Comparison of ENCODE assay signal across 10 mouse cellular contexts in genomic region chr4:45771619-45772018, GRCm38 (mm10). TPM values are rescaled to one million over a fixed set of nuclear protein-coding genes. Genes with fewer than 3 reads are reported as not detected.
DNase-seq lines count a peak whose midpoint lies in the region; ATAC-seq and TF ChIP-seq lines count a peak whose summit lies in the region.
"Had no signal": no experiment of that assay in that cellular context is flagged by ENCODE, and none has a peak within 500 bp of the region (broad histone marks: within the 10 kb centered on the region; RNA-seq: fewer than 3 reads in every experiment).

No protein-coding gene starts in this region.

- H3K4me1 ChIP-seq in midbrain, embryonic 14.5 days (ENCODE audit: control insufficient read depth, insufficient read depth, low read length) = peaks cover 45% of the 10 kb centered on the region

- H3K36me3 ChIP-seq in midbrain, embryonic 14.5 days (ENCODE audit: control insufficient read depth, insufficient read depth, low read length) = no peaks in the 10 kb centered on the region
- H3K36me3 ChIP-seq: G1E had no signal

- TF ChIP-seq CTCF in layer of hippocampus, adult 2 months (conservative IDR thresholded peaks at IDR 0.05) = peak; percentile 82

- WGBS in midbrain, embryonic 14.5 days = 4% methylated on average over 5 of the region's 5 CpGs

- peak; percentile 35; the same call in 1 of the 2 replicates for ATAC-seq in granulocyte monocyte progenitor cell, adult 5-6 weeks (replicated peaks; ENCODE audit: poor library complexity, severe bottlenecking)
- ATAC-seq in midbrain, embryonic 14.5 days (ENCODE audit: low FRiP score, low TSS enrichment) = peak; percentile 68; the same call in 1 of the 2 replicates

- peak; percentile 30 for DNase-seq in gastrocnemius, postnatal 14 days
- no peak for DNase-seq in gastrocnemius, adult 18-20 months (ENCODE audit: low spot score)
- DNase-seq in Muller cell, postnatal 12 days (ENCODE audit: inconsistent ontology term) = peak; percentile 63
- peak; percentile 79 to 82 for DNase-seq in cerebellum, postnatal 10 days
- peak; percentile 34 to 57 for DNase-seq in layer of hippocampus, adult 2 months (ENCODE audit: low spot score in 2 of 2)
- DNase-seq in midbrain, embryonic 14.5 days = peak; percentile 93
- DNase-seq in testis, postnatal 14 days (ENCODE audit: low spot score) = peak; percentile 32

- H3K9ac ChIP-seq in midbrain, embryonic 14.5 days (replicated peaks; ENCODE audit: low read length) = peak overlapping the region; percentile 10; the same call in 1 of the 2 replicates

- H3K9me3 ChIP-seq in midbrain, embryonic 14.5 days (ENCODE audit: control insufficient read depth, low read length) = no peaks in the 10 kb centered on the region
- H3K9me3 ChIP-seq: G1E had no signal

- H3K4me2 ChIP-seq in midbrain, embryonic 14.5 days (ENCODE audit: low read length) = no peak overlapping the region; the same call in 1 of the 2 replicates

- H3K27me3 ChIP-seq in midbrain, embryonic 14.5 days (ENCODE audit: control insufficient read depth, insufficient read depth, low read length) = peaks cover 15% of the 10 kb centered on the region; the same call in 1 of the 2 replicates

- intact Hi-C loops in gastrocnemius, postnatal 14 days (cut with DNase I; ENCODE audit: low total_unique reads) = no loop called here

- H3K4me3 ChIP-seq in layer of hippocampus, adult 2 months = no peak overlapping the region
- no peak overlapping the region for H3K4me3 ChIP-seq in midbrain, embryonic 14.5 days (replicated peaks; ENCODE audit: low read depth, low read length)
- H3K4me3 ChIP-seq: myocyte had no signal

- H3K27ac ChIP-seq in layer of hippocampus, adult 2 months = no peak overlapping the region
- peak overlapping the region; percentile 61 for H3K27ac ChIP-seq in midbrain, embryonic 14.5 days (replicated peaks; ENCODE audit: low read depth, low read length)

RNA-seq across cellular contexts. Expression of gene Aldh1b1, which starts 27.2 kb away (rescaled TPM):
- total RNA-seq in gastrocnemius, postnatal 14 days (2021) = 1 to 10 TPM in 1 of 2 experiments, under 1 TPM in 1; 1.00 to 1.5 TPM
- under 1 TPM; 0.50 to 0.64 TPM for total RNA-seq in gastrocnemius, adult 18-20 months (2021)
- total RNA-seq in granulocyte monocyte progenitor cell, adult 5-6 weeks (2014; fragmentation: Nextera tagmentation) = 15.1 and 16.2 TPM in 2 replicates
- total RNA-seq in granulocyte monocyte progenitor cell, adult 5-6 weeks (2017) = 45.3 and 54.8 TPM in 2 replicates
- total RNA-seq in layer of hippocampus, adult 2 months (2021) = 1 to 10 TPM; 8.7 to 9.7 TPM
- polyA plus RNA-seq in midbrain, embryonic 14.5 days (2014; fragmentation: Nextera tagmentation; extraction: Ambion mirVana) = 14.7 and 15.2 TPM in 2 replicates
- polyA plus RNA-seq: G1E had no signal

RNA-seq across cellular contexts. Expression of gene Igfbpl1, which starts 55.1 kb away (rescaled TPM):
- total RNA-seq in gastrocnemius, postnatal 14 days (2021) = not detected
- not detected for total RNA-seq in gastrocnemius, adult 18-20 months (2021)
- total RNA-seq in granulocyte monocyte progenitor cell, adult 5-6 weeks (2014; fragmentation: Nextera tagmentation) = not detected in 2 replicates
- not detected in 2 replicates for total RNA-seq in granulocyte monocyte progenitor cell, adult 5-6 weeks (2017)
- 1 to 10 TPM; 3.2 to 5.2 TPM for total RNA-seq in layer of hippocampus, adult 2 months (2021)
- 112 and 143 TPM in 2 replicates for polyA plus RNA-seq in midbrain, embryonic 14.5 days (2014; fragmentation: Nextera tagmentation; extraction: Ambion mirVana)
- polyA plus RNA-seq: G1E, myocyte had no signal
